ENCODE assay signal across 19 mouse cellular contexts in genomic region chr1:179434443-179435260, GRCm38 (mm10).
DNase-seq lines count a peak whose midpoint lies in the region; ATAC-seq and TF ChIP-seq lines count a peak whose summit lies in the region.
"Had no signal": no experiment of that assay in that cellular context is flagged by ENCODE, and none has a peak within 500 bp of the region (broad histone marks: within the 10 kb centered on the region; RNA-seq: fewer than 3 reads in every experiment).

No protein-coding gene starts in this region.

- H3K9me3 ChIP-seq in intestine, embryonic 14.5 days (ENCODE audit: control insufficient read depth, low read length) = no peaks in the 10 kb centered on the region
- H3K9me3 ChIP-seq in intestine, embryonic 15.5 days = no peaks in the 10 kb centered on the region
- no peaks in the 10 kb centered on the region for H3K9me3 ChIP-seq in CH12.LX (replicated peaks; ENCODE audit: low read length)
- H3K9me3 ChIP-seq: embryonic facial prominence, embryonic 12.5 days; limb, embryonic 10.5 days; neural tube, embryonic 15.5 days had no signal

- H3K4me1 ChIP-seq in intestine, embryonic 14.5 days (replicated peaks; ENCODE audit: control insufficient read depth, insufficient read depth, low read length) = no peaks in the 10 kb centered on the region
- no peaks in the 10 kb centered on the region for H3K4me1 ChIP-seq in intestine, embryonic 15.5 days (replicated peaks)
- peaks cover 0 to 22% of the 10 kb centered on the region in 2 experiments; a peak in 3 of 4 replicates for H3K4me1 ChIP-seq in CH12.LX (ENCODE audit: control insufficient read depth in 1 of 2, insufficient read depth in 2 of 2)
- peaks cover 3% of the 10 kb centered on the region for H3K4me1 ChIP-seq in bone marrow, adult 2 months (ENCODE audit: control insufficient read depth, insufficient read depth, low read length)
- H3K4me1 ChIP-seq in cerebellum, adult 2 months (ENCODE audit: control insufficient read depth, insufficient read depth, low read length) = peaks cover 4% of the 10 kb centered on the region
- H3K4me1 ChIP-seq: neural tube, embryonic 15.5 days had no signal

- peak; percentile 45 for TF ChIP-seq EP300 in CH12.LX (IDR thresholded peaks at IDR 0.05; ENCODE audit: low read length)

- no peak for ATAC-seq in intestine, embryonic 14.5 days (replicated peaks; ENCODE audit: low FRiP score, low TSS enrichment, low read depth)
- no peak for ATAC-seq in intestine, embryonic 15.5 days
- ATAC-seq: hindbrain, embryonic 16.5 days; Patski had no signal

- H3K36me3 ChIP-seq in intestine, embryonic 14.5 days (ENCODE audit: control insufficient read depth, insufficient read depth, low read length) = no peaks in the 10 kb centered on the region
- H3K36me3 ChIP-seq in intestine, embryonic 15.5 days = no peaks in the 10 kb centered on the region
- H3K36me3 ChIP-seq in CH12.LX (replicated peaks in 1 of 2; ENCODE audit: control insufficient read depth in 1 of 2, insufficient read depth in 1 of 2, low read length in 1 of 2) (peaks cover 0 to 6% of the 10 kb centered on the region in 2 experiments), macrophage (ENCODE audit: inconsistent target) (no peaks in the 10 kb centered on the region)
- H3K36me3 ChIP-seq: embryonic facial prominence, embryonic 12.5 days; limb, embryonic 10.5 days; neural tube, embryonic 15.5 days had no signal

- peak; percentile 44 for DNase-seq in intestine, embryonic 14.5 days (ENCODE audit: low spot score)
- peak; percentile 12 for DNase-seq in CH12.LX (ENCODE audit: extremely low read depth)
- DNase-seq in cerebellum, postnatal 4 days (ENCODE audit: low spot score in 2 of 2) = no peak
- DNase-seq in cerebellum, adult 2 months = no peak
- DNase-seq: adrenal gland, postnatal 36 days; cerebellum, postnatal 14 days; kidney, adult 2 months; lung, embryonic 14.5 days; retina, postnatal 1 day; spleen, adult 18-20 months had no signal

- no peak overlapping the region for H3K27ac ChIP-seq in intestine, embryonic 14.5 days (ENCODE audit: low read depth)
- no peak overlapping the region for H3K27ac ChIP-seq in intestine, embryonic 15.5 days
- H3K27ac ChIP-seq in CH12.LX (ENCODE audit: insufficient read depth, low read depth) = no peak overlapping the region
- peak overlapping the region; percentile 76 for H3K27ac ChIP-seq in bone marrow, adult 2 months (ENCODE audit: control insufficient read depth, insufficient read depth, low read depth, low read length, poor library complexity)
- peak overlapping the region; percentile 62 for H3K27ac ChIP-seq in macrophage
- no peak overlapping the region for H3K27ac ChIP-seq in cerebellum, adult 2 months (ENCODE audit: insufficient read depth, low read length)
- H3K27ac ChIP-seq: embryonic facial prominence, embryonic 12.5 days; limb, embryonic 10.5 days; neural tube, embryonic 15.5 days had no signal

- in situ Hi-C loops in CH12.LX (cut with MboI; ENCODE audit: low pct_ligation_motif_present, low pct_unique_long_range_greater_than_20kb, low sequenced_read_pairs) = no loop called here

- TF ChIP-seq CTCF in CH12.LX (conservative IDR thresholded peaks at IDR 0.05 in 1 of 2, IDR thresholded peaks at IDR 0.05 in 1 of 2; ENCODE audit: low read depth in 2 of 2, low read length in 2 of 2) = no peak
- TF ChIP-seq CTCF in bone marrow, adult 2 months (IDR thresholded peaks at IDR 0.05; ENCODE audit: control insufficient read depth, insufficient read depth, low read length) = no peak
- TF ChIP-seq CTCF in cerebellum, adult 2 months (IDR thresholded peaks at IDR 0.05; ENCODE audit: borderline replicate concordance, insufficient read depth, low read depth, low read length) = no peak

- no peak overlapping the region for H3K4me3 ChIP-seq in intestine, embryonic 14.5 days (ENCODE audit: low read depth, low read length)
- no peak overlapping the region for H3K4me3 ChIP-seq in intestine, embryonic 15.5 days (replicated peaks)
- H3K4me3 ChIP-seq in CH12.LX (replicated peaks in 1 of 3; ENCODE audit: low read depth in 2 of 3, low read length in 2 of 3, poor library complexity in 1 of 3) (no peak overlapping the region), macrophage (ENCODE audit: inconsistent target) (no peak overlapping the region)
- no peak overlapping the region for H3K4me3 ChIP-seq in bone marrow, adult 2 months (replicated peaks; ENCODE audit: control insufficient read depth, low read depth, low read length)
- no peak overlapping the region for H3K4me3 ChIP-seq in cerebellum, adult 2 months (replicated peaks; ENCODE audit: insufficient read depth, low read depth, low read length)
- H3K4me3 ChIP-seq: embryonic facial prominence, embryonic 12.5 days; limb, embryonic 10.5 days; neural tube, embryonic 15.5 days had no signal

- H3K4me2 ChIP-seq in intestine, embryonic 14.5 days (ENCODE audit: low read length) = no peak overlapping the region
- H3K4me2 ChIP-seq in intestine, embryonic 15.5 days (replicated peaks) = no peak overlapping the region
- no peak overlapping the region for H3K4me2 ChIP-seq in CH12.LX (ENCODE audit: insufficient read depth, low read depth, poor library complexity, severe bottlenecking)
- H3K4me2 ChIP-seq: embryonic facial prominence, embryonic 12.5 days; lung, embryonic 14.5 days; midbrain, embryonic 11.5 days; neural tube, embryonic 15.5 days had no signal

- no peak for TF ChIP-seq RAD21 in CH12.LX (IDR thresholded peaks at IDR 0.05; ENCODE audit: low read depth, low read length)

- H3K27me3 ChIP-seq in intestine, embryonic 14.5 days (replicated peaks; ENCODE audit: control insufficient read depth, insufficient read depth, low read length) = no peaks in the 10 kb centered on the region
- no peaks in the 10 kb centered on the region for H3K27me3 ChIP-seq in intestine, embryonic 15.5 days (replicated peaks)
- H3K27me3 ChIP-seq in CH12.LX (replicated peaks) = no peaks in the 10 kb centered on the region
- H3K27me3 ChIP-seq in cerebellum, adult 2 months (ENCODE audit: control insufficient read depth, insufficient read depth, low read length) = no peaks in the 10 kb centered on the region
- H3K27me3 ChIP-seq: embryonic facial prominence, embryonic 12.5 days; neural tube, embryonic 15.5 days; Patski had no signal

- H3K79me2 ChIP-seq in CH12.LX (replicated peaks; ENCODE audit: control insufficient read depth, extremely low read depth, insufficient read depth, poor library complexity, severe bottlenecking) (no peaks in the 10 kb centered on the region), macrophage (ENCODE audit: inconsistent target) (no peaks in the 10 kb centered on the region)

- no peak overlapping the region for H3K9ac ChIP-seq in intestine, embryonic 14.5 days (ENCODE audit: low read length)
- H3K9ac ChIP-seq in intestine, embryonic 15.5 days = no peak overlapping the region
- no peak overlapping the region for H3K9ac ChIP-seq in CH12.LX (ENCODE audit: insufficient read depth, low read depth)
- H3K9ac ChIP-seq: embryonic facial prominence, embryonic 12.5 days; lung, embryonic 14.5 days; neural tube, embryonic 15.5 days had no signal

- no peak for TF ChIP-seq POLR2A in CH12.LX (IDR thresholded peaks at IDR 0.05; ENCODE audit: low read depth, low read length)
- TF ChIP-seq POLR2A in bone marrow, adult 2 months (IDR thresholded peaks at IDR 0.05; ENCODE audit: borderline replicate concordance, control insufficient read depth, low read depth, low read length) = no peak
- no peak for TF ChIP-seq POLR2A in cerebellum, adult 2 months (IDR thresholded peaks at IDR 0.05; ENCODE audit: borderline replicate concordance, insufficient read depth, low read length)

- WGBS in intestine, embryonic 14.5 days = 78% methylated on average over 11 of the region's 11 CpGs
- WGBS in intestine, embryonic 15.5 days = 77% methylated on average over 11 of the region's 11 CpGs
- 74% methylated on average over 11 of the region's 11 CpGs for WGBS in bone marrow, adult 2 months
- WGBS in macrophage (ENCODE audit: missing documents) = 76% methylated on average over 11 of the region's 11 CpGs
- 94% methylated on average over 11 of the region's 11 CpGs for WGBS in cerebellum, adult 2 months

- dilution Hi-C loops in CH12.LX (cut with MboI; ENCODE audit: extremely low pct_ligation_motif_present, extremely low pct_unique_long_range_greater_than_20kb, low sequenced_read_pairs) = no loop called here

TF ChIP-seq in CH12.LX, 34 proteins besides CTCF, POLR2A, EP300 and RAD21:
- TF ChIP-seq USF2 (conservative IDR thresholded peaks at IDR 0.05; ENCODE audit: low read depth, low read length) = no peak
- TF ChIP-seq JUN (IDR thresholded peaks at IDR 0.05; ENCODE audit: insufficient read depth, low read depth, low read length) = no peak
- no peak for TF ChIP-seq SIN3A (IDR thresholded peaks at IDR 0.05; ENCODE audit: low read length)

Comparison
In these comparisons a context has a peak if more than half of its experiments do, and no peak if none do; other contexts are left out.
1. DNase-seq: peak in intestine, embryonic 14.5 days (single experiment) and CH12.LX (single experiment); none in cerebellum, postnatal 4 days (0 of 2) and cerebellum, adult 2 months (0 of 2).
2. H3K27ac ChIP-seq: peak in bone marrow, adult 2 months (single experiment) and macrophage (single experiment); none in intestine, embryonic 14.5 days (single experiment), intestine, embryonic 15.5 days (single experiment), CH12.LX (single experiment) and cerebellum, adult 2 months (single experiment).